Mouse (Mus musculus): ENCODE results near the gene Osbpl3.
A peak's percentile ranks its signal among the peaks of the same experiment; 100 is the strongest.

GRCm38 (mm10) chr6:50304949-50305491 lies 151.0 kb downstream of the Osbpl3 start:
- peak; percentile 92 for TF ChIP-seq CTCF (IDR thresholded peaks at IDR 0.05; ENCODE audit: low read depth, low read length)
- TF ChIP-seq POLR2A (IDR thresholded peaks at IDR 0.05; ENCODE audit: insufficient read depth, low read length) = no peak

All from ES-Bruce4 (cell line).